Mouse (Mus musculus): ENCODE results near the gene Cyp4a10. TPM values are rescaled to one million over a fixed set of nuclear protein-coding genes. Genes with fewer than 3 reads are reported as not detected.

Cyp4a10 gene
- polyA plus RNA-seq, 1 experiment from 2014 or later, result not detected

DNA sequence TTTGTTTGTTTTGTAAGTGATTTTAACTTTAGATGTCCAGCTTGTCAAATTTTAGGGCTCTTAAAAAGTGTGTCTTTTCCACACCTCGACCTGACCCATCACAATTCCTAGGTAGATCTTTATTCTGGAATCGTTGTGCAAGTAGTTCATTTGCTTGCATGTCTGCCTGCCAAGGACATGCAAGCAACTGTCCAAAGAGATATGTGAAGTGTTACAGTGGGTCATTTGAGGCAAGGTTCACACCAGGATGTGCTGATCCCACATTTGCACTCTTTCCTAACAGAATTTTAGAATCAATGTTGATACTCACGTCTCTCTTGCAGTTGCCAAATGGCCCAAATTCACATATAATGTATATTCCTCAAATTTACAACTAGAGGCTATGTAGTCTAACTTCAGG, 57.2 kb downstream of the Cyp4a10 start:
- 78% methylated on average over 3 of the region's 3 CpGs for WGBS
- no peak for ATAC-seq (replicated peaks; ENCODE audit: low FRiP score)
- H3K27ac ChIP-seq (ENCODE audit: low read depth, low read length), result no peak overlapping the region
- no peaks in the 10 kb centered on the region for H3K36me3 ChIP-seq (ENCODE audit: control insufficient read depth, insufficient read depth, low read length)
- H3K4me2 ChIP-seq (ENCODE audit: low read depth, low read length, severe bottlenecking), result no peak overlapping the region
- H3K9me3 ChIP-seq (ENCODE audit: control insufficient read depth, low read length), result no peaks in the 10 kb centered on the region
- no peaks in the 10 kb centered on the region for H3K27me3 ChIP-seq (ENCODE audit: control insufficient read depth, insufficient read depth, low read length)
- H3K9ac ChIP-seq (ENCODE audit: low read length), result no peak overlapping the region
- DNase-seq (ENCODE audit: low spot score), result no peak
- no peak overlapping the region for H3K4me3 ChIP-seq (ENCODE audit: low read depth, low read length)
- no peaks in the 10 kb centered on the region for H3K4me1 ChIP-seq (replicated peaks; ENCODE audit: control insufficient read depth, insufficient read depth, low read length)

GRCm38 (mm10) chr4:115575776-115576175, 57.7 kb downstream of the Cyp4a10 start:
- Histone ChIP-seq H3K4me1 (replicated peaks; ENCODE audit: control insufficient read depth, insufficient read depth, low read length) (no peaks in the 10 kb centered on the region), H3K4me3 (ENCODE audit: low read depth, low read length) (no peak overlapping the region), H3K27me3 (ENCODE audit: control insufficient read depth, insufficient read depth, low read length) (no peaks in the 10 kb centered on the region), H3K9me3 (ENCODE audit: control insufficient read depth, low read length) (no peaks in the 10 kb centered on the region), H3K27ac (ENCODE audit: low read depth, low read length) (no peak overlapping the region), H3K36me3 (ENCODE audit: control insufficient read depth, insufficient read depth, low read length) (no peaks in the 10 kb centered on the region), H3K4me2 (ENCODE audit: low read depth, low read length, severe bottlenecking) (no peak overlapping the region), H3K9ac (ENCODE audit: low read length) (no peak overlapping the region)
- ATAC-seq (replicated peaks; ENCODE audit: low FRiP score) (no peak), DNase-seq (ENCODE audit: low spot score) (no peak)
- 80% methylated on average over 2 of the region's 2 CpGs for WGBS

GRCm38 (mm10) chr4:115583036-115583435, 65.0 kb downstream of the Cyp4a10 start:
- Histone ChIP-seq H3K9ac (ENCODE audit: low read length) (no peak overlapping the region), H3K9me3 (ENCODE audit: control insufficient read depth, low read length) (no peaks in the 10 kb centered on the region), H3K27me3 (ENCODE audit: control insufficient read depth, insufficient read depth, low read length) (no peaks in the 10 kb centered on the region), H3K4me1 (replicated peaks; ENCODE audit: control insufficient read depth, insufficient read depth, low read length) (no peaks in the 10 kb centered on the region), H3K36me3 (ENCODE audit: control insufficient read depth, insufficient read depth, low read length) (no peaks in the 10 kb centered on the region), H3K4me2 (ENCODE audit: low read depth, low read length, severe bottlenecking) (no peak overlapping the region), H3K4me3 (ENCODE audit: low read depth, low read length) (no peak overlapping the region), H3K27ac (ENCODE audit: low read depth, low read length) (no peak overlapping the region)
- DNase-seq (ENCODE audit: low spot score) (no peak), ATAC-seq (replicated peaks; ENCODE audit: low FRiP score) (no peak)

Other genes starting within 250 kb of the Cyp4a10 start
- gene Cyp4a12a, start 219.2 kb upstream of the Cyp4a10 start, polyA plus RNA-seq (2014; fragmentation: Nextera tagmentation; extraction: Ambion mirVana), result not detected in 2 replicates
- gene Cyp4a12b, start 106.6 kb upstream of the Cyp4a10 start, polyA plus RNA-seq (2014; fragmentation: Nextera tagmentation; extraction: Ambion mirVana), result not detected in 2 replicates
- gene Cyp4a30b, start 65.7 kb upstream of the Cyp4a10 start, polyA plus RNA-seq (2014; fragmentation: Nextera tagmentation; extraction: Ambion mirVana), result not detected in 2 replicates
- gene Cyp4a14, start 22.1 kb upstream of the Cyp4a10 start, polyA plus RNA-seq (2014; fragmentation: Nextera tagmentation; extraction: Ambion mirVana), result not detected in 2 replicates
- not detected in 2 replicates for gene Cyp4a31, start 45.4 kb downstream of the Cyp4a10 start, polyA plus RNA-seq (2014; fragmentation: Nextera tagmentation; extraction: Ambion mirVana)
- gene Cyp4a32, start 82.7 kb downstream of the Cyp4a10 start, polyA plus RNA-seq (2014; fragmentation: Nextera tagmentation; extraction: Ambion mirVana), result not detected in 2 replicates
- not detected in 2 replicates for gene Cyp4b1, start 129.5 kb downstream of the Cyp4a10 start, polyA plus RNA-seq (2014; fragmentation: Nextera tagmentation; extraction: Ambion mirVana)
- gene Efcab14, start 219.5 kb downstream of the Cyp4a10 start, polyA plus RNA-seq (2014; fragmentation: Nextera tagmentation; extraction: Ambion mirVana), result 43.5 and 46.1 TPM in 2 replicates